In genomic region chr9:49757986-49758385, GRCm38 (mm10) we compare ENCODE assay signal across 10 mouse cellular contexts. TPM values are rescaled to one million over a fixed set of nuclear protein-coding genes. Genes with fewer than 3 reads are reported as not detected.
A peak's percentile ranks its signal among the peaks of the same experiment; 100 is the strongest.
DNase-seq lines count a peak whose midpoint lies in the region; ATAC-seq lines count a peak whose summit lies in the region.
"Had no signal": no experiment of that assay in that cellular context is flagged by ENCODE, and none has a peak within 500 bp of the region (broad histone marks: within the 10 kb centered on the region; RNA-seq: fewer than 3 reads in every experiment).

No protein-coding gene starts in this region.

- no peak overlapping the region for H3K4me3 ChIP-seq in lung, embryonic 16.5 days (ENCODE audit: low read length)
- no peak overlapping the region for H3K4me3 ChIP-seq in hindbrain, embryonic 13.5 days
- H3K4me3 ChIP-seq: erythroblast, embryonic 14.5 days had no signal

- H3K36me3 ChIP-seq in lung, embryonic 16.5 days (ENCODE audit: control insufficient read depth, insufficient read depth, low read length) = no peaks in the 10 kb centered on the region
- no peaks in the 10 kb centered on the region for H3K36me3 ChIP-seq in hindbrain, embryonic 13.5 days

- no peak for DNase-seq in frontal cortex, postnatal 14 days (ENCODE audit: low spot score in 2 of 2)
- DNase-seq in lung, postnatal 25 days (ENCODE audit: low spot score) = no peak
- DNase-seq in retina, embryonic 14.5 days (ENCODE audit: low spot score) = peak; percentile 30
- no peak for DNase-seq in thymus, postnatal 14 days
- no peak for DNase-seq in liver

- 0 out of 2 replicates have a peak, but pooled peaks cover 2% of the 10 kb centered on the region for H3K4me1 ChIP-seq in lung, embryonic 16.5 days (replicated peaks; ENCODE audit: control insufficient read depth, insufficient read depth, low read length)
- H3K4me1 ChIP-seq in hindbrain, embryonic 13.5 days (replicated peaks) = peaks cover 75% of the 10 kb centered on the region

- H3K27me3 ChIP-seq in lung, embryonic 16.5 days (ENCODE audit: control insufficient read depth, insufficient read depth, low read depth, low read length) = no peaks in the 10 kb centered on the region
- H3K27me3 ChIP-seq in hindbrain, embryonic 13.5 days = no peaks in the 10 kb centered on the region

- 42% methylated on average over 12 of the region's 12 CpGs for WGBS in lung, embryonic 16.5 days
- 26% methylated on average over 12 of the region's 12 CpGs for WGBS in hindbrain, embryonic 13.5 days

- no peaks in the 10 kb centered on the region for H3K9me3 ChIP-seq in lung, embryonic 16.5 days (ENCODE audit: control insufficient read depth, low read length)
- H3K9me3 ChIP-seq in hindbrain, embryonic 13.5 days = no peaks in the 10 kb centered on the region

- H3K9ac ChIP-seq in lung, embryonic 16.5 days (ENCODE audit: low read length) = no peak overlapping the region
- H3K9ac ChIP-seq in hindbrain, embryonic 13.5 days = no peak overlapping the region

- peak; percentile 51 for ATAC-seq in frontal cortex, adult (ENCODE audit: low TSS enrichment)
- ATAC-seq in lung, embryonic 16.5 days (ENCODE audit: low read depth) = peak; percentile 88
- peak; percentile 51; the same call in 1 of the 2 replicates for ATAC-seq in hindbrain, embryonic 13.5 days (ENCODE audit: low FRiP score)

- H3K27ac ChIP-seq in lung, embryonic 16.5 days (ENCODE audit: low read length) = peak overlapping the region; percentile 61
- peak overlapping the region; percentile 82 for H3K27ac ChIP-seq in hindbrain, embryonic 13.5 days
- H3K27ac ChIP-seq: macrophage had no signal

- H3K4me2 ChIP-seq in lung, embryonic 16.5 days (ENCODE audit: low read depth, low read length) = peak overlapping the region; percentile 4; the same call in 1 of the 2 replicates
- peak overlapping the region; percentile 23 for H3K4me2 ChIP-seq in hindbrain, embryonic 13.5 days

RNA-seq across cellular contexts. Expression of gene Ncam1, which starts 40.7 kb away (rescaled TPM):
- polyA plus RNA-seq in lung, embryonic 16.5 days (2015; fragmentation: Nextera tagmentation; extraction: Ambion mirVana) = 25.2 and 28.0 TPM in 2 replicates
- polyA plus RNA-seq in hindbrain, embryonic 13.5 days (2015; fragmentation: Nextera tagmentation; extraction: Ambion mirVana) = 446 and 470 TPM in 2 replicates

Comparison
In these comparisons a context has a peak if more than half of its experiments do, and no peak if none do; other contexts are left out.
1. RNA of gene Ncam1, which starts 40.7 kb away (polyA plus RNA-seq): 446 to 470 TPM in hindbrain, embryonic 13.5 days; 25.2 to 28.0 TPM in lung, embryonic 16.5 days; every median in the first group is over 10 times any median in the second.
2. Peak in every context shown above with its lines, with median percentiles within 50 percentile points of each other: ATAC-seq.